Mouse (Mus musculus) C2C12 (cell line): ENCODE results near the gene Ybx3.

Experiments used
- CEBPB ChIP-seq: IDR thresholded peaks from one replicate; pipeline ENCODE4 v1.6.1; 2011; ENCODE audit warnings: low read depth, mild to moderate bottlenecking, control low read depth, moderate library complexity
- CTCF ChIP-seq: IDR thresholded peaks from one replicate; pipeline ENCODE4 v1.5.1; 2011; ENCODE audit not compliant: control insufficient read depth, insufficient read depth, insufficient read length
- FOSL1 ChIP-seq: IDR thresholded peaks from one replicate; pipeline ENCODE4 v1.8.0; 2011; ENCODE audit warnings: mild to moderate bottlenecking, low read length; ENCODE audit not compliant: poor library complexity, insufficient read depth, severe bottlenecking
- MAX ChIP-seq: IDR thresholded peaks from one replicate; pipeline ENCODE4 v1.6.1; 2011; ENCODE audit warnings: mild to moderate bottlenecking, control low read depth
- MYOD1 ChIP-seq: IDR thresholded peaks from one replicate; pipeline ENCODE4 v1.6.1; 2011; ENCODE audit warnings: low read depth; ENCODE audit not compliant: control insufficient read depth, insufficient read length
- MYOG ChIP-seq: IDR thresholded peaks from one replicate; pipeline ENCODE4 v1.6.1; 2011; ENCODE audit not compliant: control insufficient read depth, insufficient read length; ENCODE audit errors: extremely low read depth

DNA sequence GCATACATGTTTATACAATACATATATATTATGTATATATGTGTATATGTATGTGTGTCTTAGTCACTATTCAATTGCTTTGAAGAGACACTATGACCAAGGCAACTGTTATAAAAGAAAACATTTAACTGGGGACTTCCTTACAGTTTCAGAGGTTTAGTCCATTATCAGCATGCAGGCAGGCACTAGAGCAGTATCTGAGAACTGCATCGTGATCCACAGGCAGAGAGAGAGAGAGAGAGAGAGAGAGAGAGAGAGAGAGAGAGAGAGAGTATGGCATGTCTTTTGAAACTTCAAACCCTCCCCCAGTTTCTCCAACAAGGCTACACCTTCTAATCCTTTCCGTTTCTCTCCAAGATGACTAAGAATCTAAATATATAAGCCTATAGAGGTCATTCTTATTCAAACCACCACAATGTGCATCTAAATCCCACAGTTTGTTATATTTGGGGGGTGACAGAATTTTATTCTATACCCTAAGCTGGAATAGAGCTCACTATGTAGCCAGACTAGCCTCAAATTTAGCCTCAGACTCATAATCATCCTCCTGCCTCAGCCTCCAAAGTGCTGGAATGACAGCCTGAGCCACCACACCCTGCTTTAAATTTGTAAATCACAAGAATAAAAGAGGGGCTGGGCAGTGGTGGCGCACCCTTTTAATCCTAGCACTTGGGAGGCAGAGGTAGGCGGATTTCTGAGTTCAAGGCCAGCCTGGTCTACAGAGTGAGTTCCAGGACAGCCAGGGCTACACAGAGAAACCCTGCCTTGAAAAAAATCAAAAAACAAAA, 5.8 kb upstream of the Ybx3 start:
- TF ChIP-seq CTCF (no peak), CEBPB (no peak), FOSL1 (no peak), MYOD1 (no peak), MAX (no peak), MYOG (no peak)
